Mouse (Mus musculus) layer of hippocampus, adult 8-10 months (tissue): ENCODE measurements at regions not wholly inside any gene's neighbourhood (a gene's known extent, or its start where the extent isn't known, plus 50 kb on each side); places are given as distances from the start of the nearest gene placed in this dataset.

Experiments used
- DNase-seq, 2 experiments: peaks; one replicate each; pipeline ENCODE4 v3.0.0; 2022; ENCODE audit warnings: low spot score in 2 of 2

DNA sequence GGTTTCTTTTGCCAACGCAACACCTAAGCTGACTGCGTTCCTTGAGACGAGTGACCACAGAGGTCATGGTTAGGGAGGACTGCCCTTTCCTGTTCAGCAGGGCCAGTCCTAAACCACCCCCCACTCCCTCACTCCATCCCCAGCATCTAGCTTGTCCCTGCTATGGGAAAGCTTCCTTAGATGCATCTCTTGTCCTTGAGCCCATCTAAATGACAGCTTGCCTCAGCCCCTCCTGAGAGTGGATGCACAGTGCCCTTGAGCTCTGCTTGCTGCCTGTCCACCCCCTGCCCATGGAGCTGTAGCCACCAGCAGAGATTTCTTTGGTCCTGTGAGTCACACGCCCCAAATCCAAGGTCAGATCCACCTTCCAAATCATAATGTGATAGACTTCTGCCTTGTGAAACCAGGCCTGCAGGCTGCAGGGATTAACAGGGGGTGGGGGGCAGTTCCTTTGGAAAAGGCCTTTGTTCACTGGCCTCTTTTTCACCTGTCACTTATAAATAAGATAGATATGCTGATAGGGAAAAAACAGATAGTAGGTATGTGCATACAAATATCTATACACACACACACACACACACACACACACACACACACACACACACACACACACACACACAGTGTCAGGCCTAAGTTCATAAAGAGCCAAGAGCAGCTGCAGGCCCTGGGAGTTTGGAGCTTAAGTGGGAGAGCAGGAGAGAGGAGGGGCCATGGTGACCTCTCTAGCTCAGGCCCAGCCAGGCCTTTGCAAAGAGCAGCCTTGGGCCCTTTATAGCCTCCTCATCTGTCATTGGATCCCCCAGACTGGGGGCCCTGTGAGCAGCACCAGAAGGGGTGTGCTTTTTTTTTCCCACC, 56.4 kb upstream of the Adra2c start:
- no peak for DNase-seq

DNA sequence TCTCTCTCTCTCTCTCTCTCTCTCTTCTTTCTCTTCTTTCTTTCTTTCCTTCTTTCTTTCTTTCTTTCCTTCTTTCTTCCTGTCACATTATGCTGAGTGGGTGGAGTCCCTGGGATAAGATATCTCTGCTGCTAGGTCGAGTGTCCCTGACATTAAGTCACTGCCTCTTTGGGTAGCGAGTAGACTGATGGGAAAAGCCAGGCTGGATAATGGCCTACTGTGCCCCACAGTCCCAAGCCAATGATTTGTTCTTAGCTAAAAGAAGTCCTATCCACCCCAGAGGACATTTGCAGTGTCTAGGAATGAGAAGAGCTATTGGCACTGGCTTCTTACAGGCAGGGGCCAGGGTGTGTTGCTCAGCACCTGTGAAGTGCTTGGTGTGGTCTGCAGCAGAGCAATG, 61.8 kb upstream of the Adra2c start:
- DNase-seq, result no peak

DNA sequence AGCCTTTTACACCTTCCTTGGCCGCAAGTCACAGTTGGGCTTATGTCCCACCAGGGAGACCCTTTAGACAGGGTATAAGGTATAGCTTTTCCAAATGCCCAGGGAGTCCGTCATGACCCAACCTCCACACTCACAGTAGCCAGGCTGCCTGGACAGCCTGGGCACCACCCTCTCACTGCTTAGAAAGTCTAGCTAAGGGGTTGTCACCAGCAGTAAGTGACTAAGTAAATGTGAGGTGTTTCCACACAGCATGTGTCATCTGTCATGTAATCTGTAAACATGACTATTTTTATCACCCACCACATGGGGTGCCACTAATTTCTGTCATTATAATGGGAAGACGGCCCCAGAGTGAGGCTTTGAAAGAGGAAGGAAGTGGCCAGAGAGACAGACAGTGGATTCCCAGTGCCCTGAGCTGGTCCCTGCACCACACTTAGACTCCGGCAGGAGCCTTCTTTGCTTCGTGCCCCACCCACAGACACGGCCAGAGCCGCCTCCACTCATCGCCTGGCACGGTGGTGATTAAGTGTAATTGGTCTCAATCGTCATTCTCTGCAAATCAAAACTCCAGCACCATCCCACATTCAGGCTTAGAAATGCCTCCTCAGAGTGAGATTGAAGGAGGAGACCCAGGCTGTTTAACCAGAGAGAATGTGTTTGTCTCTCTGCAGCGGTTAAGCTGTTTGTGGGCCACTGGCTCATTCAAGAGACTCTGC, 62.5 kb upstream of the Adra2c start:
- peak; percentile 26 to 41 for DNase-seq

DNA sequence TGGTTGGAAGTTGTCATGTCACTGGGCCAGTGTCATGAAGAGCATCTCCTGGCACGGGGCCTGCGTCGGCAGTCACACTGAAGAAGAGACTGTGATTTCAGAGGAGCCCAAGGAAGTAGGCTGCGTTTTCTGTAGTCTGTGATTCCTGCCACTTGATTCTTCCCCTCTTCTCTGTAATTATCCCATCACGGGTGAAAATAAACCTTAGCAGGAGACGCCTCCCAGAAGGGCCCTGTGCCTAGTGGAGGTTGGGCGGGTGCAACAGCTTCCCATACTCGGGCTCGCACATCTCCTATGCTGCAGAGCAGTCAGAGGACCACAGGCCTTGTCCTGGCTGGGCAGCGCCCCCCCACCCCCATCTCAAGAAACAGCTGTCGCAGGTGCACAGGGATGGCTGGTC, 63.1 kb upstream of the Adra2c start:
- DNase-seq, result no peak

DNA sequence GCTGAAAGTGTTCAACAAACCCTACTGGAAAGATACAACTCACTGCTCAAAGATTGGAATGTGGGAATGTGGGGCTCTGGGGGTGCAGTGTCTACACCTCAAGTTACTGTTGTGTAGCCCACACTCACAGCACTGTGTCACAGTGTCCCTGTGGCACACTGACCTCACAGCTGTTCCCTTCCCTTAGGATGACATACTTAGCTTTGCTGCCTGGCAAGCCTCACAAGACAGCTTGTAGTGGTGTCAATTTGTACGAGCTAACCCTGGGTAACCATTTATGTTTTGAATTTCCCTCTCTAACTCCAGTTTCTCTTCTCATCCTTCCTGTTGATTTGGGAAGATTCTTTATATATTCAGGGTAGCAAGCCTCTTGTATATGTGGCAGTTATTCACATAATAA, 68.8 kb upstream of the Adra2c start:
- DNase-seq, result no peak

DNA sequence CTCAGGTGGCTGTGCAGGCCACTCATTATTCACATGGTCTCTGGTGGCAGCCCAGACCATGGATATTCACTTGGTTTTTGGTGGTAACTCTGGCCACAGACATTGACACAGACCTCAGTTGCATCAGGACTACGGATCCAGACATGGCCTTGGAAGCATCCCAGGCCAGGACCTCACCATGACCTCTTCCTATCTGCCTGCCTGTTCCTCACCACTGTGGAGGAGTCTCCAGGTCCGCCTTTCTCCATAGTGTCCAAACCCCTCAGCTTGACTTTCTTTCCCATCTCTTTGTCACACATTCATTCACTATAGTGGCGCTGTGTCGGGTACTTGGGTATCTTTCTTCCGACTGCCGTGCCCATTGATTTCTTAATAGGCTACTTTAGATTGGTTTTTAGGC, 74.1 kb upstream of the Adra2c start:
- DNase-seq, result no peak

DNA sequence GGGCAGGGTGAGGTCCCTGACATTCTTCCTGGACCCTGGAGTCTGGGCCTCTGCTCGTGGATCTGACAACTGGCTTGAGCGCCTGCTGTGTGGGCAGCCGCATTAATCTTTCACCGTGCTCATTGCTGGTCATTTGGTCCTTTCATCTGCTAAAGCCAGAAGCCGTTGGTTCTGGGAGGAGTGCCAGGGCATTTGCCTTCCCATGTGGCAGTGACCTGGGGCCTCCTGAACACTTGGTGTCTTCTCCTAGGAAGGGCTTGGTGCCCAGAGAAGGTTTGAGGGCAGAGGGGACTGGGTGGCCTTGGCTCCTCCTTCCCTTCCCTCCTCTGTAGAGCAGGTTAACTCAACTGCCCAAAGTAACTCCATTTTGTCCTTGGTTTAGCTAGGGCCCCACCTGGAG, 79.7 kb upstream of the Adra2c start:
- no peak for DNase-seq

DNA sequence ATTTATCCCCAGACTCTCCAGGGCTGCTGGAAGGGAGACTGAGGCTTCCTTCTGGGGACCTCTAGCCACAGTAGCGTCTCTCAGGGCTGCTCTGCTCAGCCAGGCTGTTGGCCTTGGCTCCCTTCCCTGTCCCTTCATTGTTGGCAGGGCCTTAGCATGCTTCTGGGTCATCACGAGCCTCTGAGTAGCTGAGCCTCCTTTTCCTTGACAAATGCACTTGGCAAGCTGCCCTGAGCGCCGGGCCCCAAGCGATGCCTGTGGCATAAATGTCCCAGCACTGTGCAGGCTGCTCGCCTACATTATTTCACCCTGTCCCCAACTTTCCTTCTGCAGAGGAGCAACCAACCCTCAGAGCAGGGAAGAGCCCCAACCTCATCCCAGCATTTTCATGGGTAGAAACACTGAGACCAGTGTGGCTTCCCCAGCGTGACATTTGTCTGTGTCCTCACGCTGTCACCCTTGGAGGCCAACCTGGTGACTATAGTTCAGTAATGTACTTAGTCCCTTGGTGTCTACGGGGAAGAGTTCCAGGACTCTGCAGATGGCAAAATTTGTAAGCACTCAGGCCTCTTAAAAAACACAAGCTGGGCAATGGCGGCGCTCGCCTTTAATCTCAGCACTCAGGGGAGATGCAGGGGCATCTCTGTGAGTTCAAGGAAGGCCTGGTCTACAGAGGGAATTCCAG, 83.7 kb upstream of the Lrpap1 start:
- DNase-seq, result peak; percentile 80 to 83

DNA sequence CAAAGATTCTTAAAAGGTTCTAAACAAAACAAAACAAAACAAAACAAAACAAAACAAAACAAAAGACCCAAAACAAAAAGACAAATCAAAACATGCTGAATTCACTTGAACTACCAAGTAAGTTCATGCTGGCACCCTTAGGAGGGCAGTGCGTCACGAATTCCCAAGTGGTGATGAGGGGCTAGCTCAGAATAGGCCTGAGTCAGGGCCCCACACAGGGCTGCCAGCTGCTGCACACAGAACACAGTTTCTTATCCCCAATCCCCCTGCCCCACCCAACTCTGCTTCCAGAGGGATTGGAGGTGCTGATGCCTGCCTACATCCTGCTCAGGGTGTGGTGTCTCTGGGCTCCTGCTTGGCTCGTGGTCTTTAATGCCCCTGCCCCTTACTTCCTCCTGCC, 80.3 kb upstream of the Lrpap1 start:
- no peak for DNase-seq

DNA sequence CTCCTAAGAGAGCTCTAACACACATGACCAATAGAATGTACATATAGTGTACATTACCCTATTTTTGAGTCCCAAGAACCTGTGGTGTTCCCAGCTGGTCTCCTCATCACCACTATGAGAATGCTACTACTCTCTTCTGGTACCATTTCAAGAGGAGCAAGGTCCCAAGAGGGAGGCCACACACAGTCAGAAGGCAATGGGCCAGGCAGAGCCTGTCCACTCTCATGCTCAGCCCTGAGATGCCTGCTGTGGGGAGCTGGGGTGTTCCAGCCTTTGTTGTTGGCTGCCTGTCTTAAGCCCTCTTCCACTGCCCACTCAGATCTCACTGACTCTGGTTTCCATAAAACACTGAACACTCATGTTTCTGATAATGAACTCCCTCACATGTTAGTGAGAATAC, 79.7 kb upstream of the Lrpap1 start:
- no peak for DNase-seq

DNA sequence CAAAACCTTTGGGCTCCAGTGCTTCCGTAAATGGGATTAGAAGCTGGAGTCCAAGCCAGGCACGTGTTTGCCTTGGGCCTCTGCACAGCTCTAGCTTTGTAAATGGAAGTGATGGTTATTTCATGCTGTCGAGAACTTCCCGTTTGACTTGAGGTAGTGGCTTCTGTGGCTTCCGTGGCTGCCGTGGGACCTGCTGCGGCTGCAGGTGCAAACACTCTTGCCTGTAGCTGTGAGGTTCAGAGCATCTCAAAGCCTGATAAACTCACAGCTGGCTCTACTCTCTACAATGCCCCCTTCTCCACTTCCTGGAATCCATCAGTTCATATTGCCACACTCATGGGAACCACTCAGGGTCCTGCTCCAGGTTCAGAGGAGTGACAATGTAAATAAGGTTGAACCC, 77.9 kb upstream of the Lrpap1 start:
- no peak for DNase-seq

DNA sequence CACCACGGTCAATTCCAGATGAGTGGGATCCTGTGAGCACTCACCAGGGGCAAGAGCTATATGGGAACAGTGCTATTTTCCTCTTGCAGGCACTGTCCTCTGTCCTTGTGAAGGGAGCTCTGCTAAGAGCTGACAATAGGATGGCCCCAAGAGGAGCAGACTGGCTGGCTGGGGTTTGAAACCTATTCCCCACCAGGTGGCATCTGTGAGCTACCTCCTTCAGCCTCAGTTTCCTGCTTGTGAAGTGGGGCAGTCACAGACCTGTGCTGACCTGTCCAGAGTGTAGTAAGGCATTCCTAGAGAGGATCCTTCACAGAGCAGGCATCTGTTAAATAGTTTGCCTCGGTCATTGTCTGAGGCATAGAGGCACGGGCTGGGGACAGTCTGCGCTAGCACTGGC, 71.8 kb upstream of the Lrpap1 start:
- DNase-seq, result peak in 1 of 2 experiments; percentile 33

DNA sequence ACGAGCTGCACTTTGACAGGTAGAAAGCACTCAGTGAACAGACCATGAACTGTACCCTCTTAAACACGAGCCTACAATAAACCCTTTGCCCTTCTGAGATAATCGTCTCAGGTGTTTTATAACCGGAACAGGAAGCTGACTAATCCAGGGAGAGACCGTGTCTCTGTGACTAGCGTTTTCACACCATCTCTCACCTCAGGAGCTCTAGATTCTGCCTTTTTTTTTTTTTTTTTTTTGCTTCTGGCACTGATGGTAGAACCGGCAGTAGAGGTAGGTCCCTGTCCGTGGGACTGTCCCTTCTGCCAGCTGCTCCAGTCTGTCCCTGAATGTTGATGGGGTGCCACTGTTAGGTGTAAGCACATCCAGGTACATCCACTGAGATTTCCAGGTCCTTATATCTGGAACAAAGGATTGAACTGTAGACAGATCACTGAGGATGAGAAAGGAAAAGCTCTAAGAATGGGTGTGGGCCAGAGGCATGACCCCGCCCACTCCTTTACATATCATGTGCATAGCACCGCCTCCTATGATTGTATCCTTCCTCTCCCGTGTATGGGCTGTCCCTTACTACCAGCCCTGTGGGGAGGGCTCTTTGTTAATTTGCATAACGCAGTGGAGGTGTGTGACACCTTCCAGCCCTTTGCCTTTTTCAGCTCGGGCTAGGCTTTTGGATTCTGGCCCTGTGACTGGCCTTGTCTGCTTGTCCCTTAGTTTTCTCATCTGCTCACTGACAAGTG, 70.7 kb upstream of the Lrpap1 start:
- DNase-seq, result no peak

DNA sequence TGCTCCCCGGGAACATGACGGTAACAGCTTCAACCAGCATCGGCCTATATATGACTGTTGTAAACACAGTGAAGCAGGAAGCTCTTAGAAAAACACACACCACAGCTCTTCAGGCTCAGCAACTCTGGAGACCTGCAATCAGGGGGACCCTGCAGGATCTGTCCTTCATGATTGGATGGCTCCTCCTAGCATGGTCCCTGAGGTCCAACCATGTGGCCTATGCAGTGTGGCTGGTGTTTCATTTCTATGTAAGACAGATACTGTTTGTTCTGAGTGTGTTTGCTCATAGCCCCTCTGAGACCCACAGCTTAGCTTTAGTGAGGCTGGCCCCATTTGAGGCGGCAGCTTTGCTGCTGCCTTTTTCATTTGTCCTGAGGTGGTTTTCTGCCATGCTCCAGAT, 68.8 kb upstream of the Lrpap1 start:
- DNase-seq, result no peak

DNA sequence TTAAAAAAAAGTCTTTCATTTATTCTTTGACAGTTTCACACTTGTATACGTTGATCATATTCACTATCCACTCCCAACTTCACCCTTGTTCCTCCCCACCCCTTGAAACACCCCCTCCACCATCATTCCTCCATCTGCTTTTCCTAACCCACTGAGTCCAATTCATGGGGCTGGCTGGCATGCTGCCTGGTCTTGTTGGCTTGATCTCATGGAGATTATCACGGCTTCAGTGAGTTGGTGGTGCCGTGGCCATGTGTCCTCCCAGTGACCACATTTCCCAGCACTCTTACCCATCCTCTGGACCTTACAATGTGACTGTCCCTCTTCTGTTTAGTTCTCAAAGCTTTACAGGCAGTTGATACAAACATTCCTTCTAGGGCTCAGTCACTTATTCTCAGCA, 65.8 kb upstream of the Lrpap1 start:
- DNase-seq, result no peak

DNA sequence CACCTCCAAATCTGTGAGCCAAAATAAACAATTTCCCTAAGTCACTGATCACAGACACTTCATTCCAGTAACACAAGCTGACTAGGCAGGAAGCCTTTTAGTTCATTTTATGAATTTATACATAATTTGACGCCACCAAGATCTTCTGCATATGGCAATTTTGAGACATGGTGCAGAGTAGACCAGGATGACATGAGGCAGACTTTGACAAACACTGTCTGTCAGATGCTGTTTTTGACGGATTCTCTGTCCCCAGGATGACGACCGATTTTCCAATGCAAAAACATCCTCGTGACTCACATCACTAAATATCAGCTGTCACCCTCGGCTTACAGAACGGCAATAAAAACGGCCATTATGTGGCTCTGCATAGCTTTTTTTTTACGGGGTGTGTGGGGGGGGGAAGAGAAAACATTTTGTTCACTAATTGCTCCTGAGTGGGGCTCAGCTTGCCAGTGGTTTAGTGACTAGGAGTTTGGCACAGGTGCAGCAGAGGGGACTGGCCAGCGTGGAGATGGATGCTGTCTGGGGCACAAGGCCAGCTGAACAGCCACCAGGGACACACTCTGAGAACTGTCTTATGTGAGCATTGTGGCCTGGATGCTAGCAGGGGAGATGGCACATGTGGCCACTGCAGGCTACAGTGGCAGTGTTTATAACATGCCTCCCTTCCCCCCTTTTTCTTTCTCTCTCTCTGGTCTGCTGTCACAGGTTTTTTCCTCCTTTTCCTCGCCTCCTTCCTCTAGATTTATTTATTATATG, 65.0 kb upstream of the Lrpap1 start:
- DNase-seq, result no peak

DNA sequence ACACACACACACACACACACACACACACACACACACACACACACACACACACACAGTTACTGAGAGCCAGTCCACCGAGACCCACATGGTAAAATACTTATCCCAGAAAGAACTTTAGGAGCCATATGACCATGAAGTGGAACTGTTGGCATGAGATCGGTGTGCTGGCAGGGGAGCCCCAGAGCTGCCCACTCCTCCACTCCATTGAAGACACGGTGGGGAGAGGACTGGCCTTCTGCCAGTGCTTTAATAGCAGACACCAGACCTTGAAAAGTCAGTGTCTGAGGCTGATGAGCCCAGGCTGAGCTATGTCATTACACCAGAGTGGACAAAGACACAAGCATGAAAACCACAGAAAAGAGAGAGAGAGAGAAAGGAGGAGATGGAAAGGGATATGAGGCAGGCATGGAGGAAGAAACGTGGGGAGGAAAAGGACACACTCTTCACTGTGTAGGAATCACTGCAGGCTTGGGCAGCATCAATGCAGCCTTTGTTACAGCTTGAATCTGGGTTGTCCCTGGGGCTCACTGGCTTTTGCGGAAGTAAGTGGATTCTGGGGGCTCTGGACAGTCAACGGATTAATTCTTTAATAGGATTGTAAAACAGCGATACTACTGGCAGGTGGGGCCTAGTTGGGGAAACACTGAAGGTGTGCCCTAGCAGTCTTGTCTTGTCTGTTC, 64.2 kb upstream of the Lrpap1 start:
- no peak for DNase-seq

DNA sequence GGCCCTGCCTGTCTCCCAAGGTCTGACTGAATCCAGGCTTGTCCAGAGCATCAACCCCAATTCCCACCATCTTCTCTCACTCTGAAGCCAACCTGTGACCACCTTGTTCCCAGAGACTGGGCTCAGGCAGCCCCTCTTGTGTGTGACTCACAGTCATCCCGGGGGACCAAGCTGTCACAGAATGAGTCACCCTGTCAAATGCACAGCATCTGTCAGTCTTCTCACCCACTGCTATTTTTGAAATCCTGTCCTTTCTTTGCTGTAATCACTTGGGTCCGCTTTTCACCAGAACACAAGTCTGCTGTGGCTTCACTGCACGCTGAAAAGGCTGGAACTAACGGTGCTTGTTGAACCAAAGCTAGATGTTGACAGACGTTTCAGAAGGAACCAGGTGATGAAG, 63.3 kb upstream of the Lrpap1 start:
- DNase-seq, result peak; percentile 57 to 65

DNA sequence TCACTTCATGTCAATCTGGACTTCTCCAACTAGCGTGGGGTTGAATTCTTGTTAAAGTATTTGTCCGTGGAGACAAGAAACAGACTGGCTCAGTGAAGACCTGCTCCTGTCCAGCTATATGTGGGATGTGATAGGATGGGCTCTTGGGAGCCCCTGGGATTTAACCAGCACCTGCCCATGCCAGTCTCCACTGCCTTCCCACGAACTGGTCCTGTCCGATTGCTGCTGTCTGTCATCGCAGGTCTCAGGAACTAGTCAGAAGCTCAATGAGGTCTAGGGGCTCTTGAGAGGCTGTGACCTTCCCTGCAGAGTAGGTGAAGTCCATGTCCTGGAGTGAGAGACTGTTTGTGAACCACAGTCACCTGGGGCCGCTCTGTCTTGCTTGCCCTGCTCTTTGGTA, 62.8 kb upstream of the Lrpap1 start:
- DNase-seq, result no peak

DNA sequence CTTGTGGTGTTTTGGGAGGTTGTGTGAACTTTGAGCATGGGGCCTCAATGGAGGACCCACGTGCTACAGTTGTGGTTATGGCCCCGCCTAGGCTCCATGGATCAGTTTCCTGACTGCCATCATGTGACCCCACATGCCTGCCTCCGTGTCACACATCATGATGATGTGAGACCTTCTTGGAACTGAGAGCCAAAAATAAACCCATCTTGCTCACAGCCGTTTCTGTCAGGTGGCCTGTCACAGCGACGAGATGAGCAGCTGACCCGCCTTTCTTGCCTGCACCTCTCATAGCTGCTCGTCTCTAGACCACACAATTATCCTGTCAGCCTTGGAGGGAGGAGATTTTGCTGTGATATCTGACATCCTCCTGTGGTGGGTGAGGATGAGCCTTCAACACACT, 60.4 kb upstream of the Lrpap1 start:
- DNase-seq, result no peak
